Mouse (Mus musculus): Measurements from ENCODE around the gene Cpne4.

The Cpne4 gene

DNA sequence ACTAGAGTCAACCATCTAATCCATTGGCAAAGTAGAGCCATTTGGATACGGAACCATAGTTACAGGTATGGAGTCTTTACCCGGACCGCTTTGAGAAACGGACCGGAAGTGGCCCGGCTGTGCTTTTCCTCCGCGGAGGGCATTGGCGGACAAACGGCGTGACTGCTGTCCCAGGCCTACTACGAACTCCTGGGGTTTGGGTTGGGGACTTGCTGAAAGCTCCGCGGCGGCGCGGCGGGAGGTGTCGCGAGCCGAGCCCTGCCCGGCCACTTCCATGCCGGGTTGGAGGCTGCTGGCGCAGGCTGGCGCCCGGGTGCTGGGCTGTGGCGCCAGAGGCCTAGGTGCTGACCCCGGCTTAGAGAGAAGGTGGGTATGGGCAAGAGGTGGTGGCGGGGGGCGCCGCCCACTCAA is 506.1 kb downstream of the Cpne4 start, which contains the start of gene Mrpl3:
Gene Mrpl3 (plus strand): TSS at position 93 of the 411 bp plus-strand sequence.
- DNase-seq, result peak; percentile 94

- DNase-seq, result no peak
Observed at GRCm38 (mm10) chr9:105053812-105054211, 506.7 kb downstream of the Cpne4 start.

GRCm38 (mm10) chr9:105069106-105069505 is 522.0 kb downstream of the Cpne4 start:
- DNase-seq, result no peak

DNA sequence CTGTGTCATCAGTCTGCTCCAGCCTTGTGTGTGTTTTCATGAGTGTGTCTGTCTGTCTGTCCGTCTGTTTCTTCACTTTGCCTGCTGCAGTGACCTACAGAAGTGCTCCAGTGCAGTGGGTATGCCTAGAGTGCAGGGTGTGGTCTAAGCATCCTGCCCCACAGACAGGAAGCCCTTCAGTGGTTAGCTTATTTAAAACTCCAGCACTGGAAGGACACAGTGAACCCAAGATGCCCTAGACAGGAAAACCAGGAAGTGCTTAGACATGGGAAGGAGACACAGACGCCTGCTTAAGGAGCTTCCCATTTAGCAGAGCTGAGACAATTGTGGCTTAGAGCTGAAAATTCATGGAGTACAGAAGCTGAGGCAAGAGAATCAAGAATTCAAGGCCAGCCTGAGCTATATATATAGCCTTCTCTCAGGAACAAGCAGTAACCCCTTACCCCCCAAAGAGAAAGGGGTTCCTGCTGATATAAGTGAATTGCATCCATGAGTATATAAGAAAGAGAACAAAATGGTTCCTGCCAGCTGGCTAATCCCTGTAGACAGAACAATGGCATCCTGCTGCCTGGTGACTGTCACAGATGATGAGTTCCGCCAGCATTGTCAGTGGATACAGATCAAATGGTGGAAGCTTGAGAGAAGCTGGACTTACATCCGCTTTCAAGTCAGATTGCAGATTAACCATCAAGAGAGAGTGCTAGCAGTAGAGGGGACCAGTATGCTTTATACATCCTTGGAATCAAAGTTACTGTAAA is 526.1 kb downstream of the Cpne4 start:
- no peak for DNase-seq

DNA sequence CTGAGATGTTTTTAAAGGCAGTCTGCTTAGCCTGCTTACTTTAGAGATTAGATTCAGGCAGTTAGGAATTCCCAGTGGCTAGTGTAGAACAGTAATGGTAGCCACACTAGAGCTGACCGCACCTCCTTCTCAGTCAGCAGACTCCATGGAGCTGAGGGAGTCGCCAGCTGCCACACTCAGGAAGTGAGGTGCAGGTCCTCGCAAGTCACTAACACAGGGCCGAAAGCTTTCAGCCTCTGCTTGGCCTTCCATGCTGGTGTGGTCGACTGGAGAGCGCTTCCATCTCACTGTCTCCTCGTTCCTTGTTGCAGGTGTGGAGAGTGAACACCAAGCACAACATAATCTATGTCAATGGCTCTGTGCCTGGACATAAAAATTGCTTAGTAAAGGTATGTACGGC is 527.8 kb downstream of the Cpne4 start:
- no peak for DNase-seq

GRCm38 (mm10) chr9:105076756-105077424 is 529.8 kb downstream of the Cpne4 start:
- DNase-seq, result no peak

DNA sequence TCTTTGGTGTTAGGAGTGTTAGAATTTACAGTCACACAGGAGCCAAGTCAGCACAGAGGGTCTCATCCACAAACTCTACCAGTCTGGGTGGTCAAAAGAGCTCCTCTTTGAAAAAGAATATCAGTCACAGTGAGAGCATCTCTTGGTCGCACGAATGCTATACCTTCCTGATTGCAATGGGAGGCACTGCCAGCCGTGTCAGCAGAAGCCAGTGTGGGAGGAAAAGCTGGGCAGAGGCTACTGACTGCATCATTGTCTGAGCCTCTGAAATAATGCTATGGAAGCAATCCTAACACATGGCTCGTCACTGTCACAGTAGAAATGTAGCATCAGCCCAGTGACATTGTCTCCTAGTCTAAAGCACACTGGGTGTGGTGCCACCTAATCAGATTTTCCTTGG is 531.4 kb downstream of the Cpne4 start:
- DNase-seq, result no peak

DNA sequence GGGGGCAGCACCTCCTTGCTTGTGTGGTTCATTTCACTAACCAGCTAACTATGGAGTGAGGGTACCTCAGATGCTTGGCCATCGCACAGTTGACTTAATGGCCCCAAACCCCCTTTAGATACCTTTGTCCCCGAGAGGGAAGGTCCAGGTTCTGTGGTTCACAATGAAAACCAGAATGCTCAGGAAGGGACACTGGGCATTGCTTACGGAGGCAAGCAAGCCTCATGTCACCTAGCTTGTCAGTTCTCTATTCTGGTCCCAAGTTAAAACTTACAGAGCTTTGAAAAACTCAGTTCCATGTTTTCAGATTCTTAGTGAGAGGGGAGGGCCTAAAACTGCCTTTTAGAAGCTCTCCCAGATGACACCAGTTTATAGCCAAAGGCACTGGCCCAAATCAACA is 533.2 kb downstream of the Cpne4 start:
- DNase-seq, result no peak
